Mouse (Mus musculus): ENCODE results near the gene Trpm5. TPM values are rescaled to one million over a fixed set of nuclear protein-coding genes. Genes with fewer than 3 reads are reported as not detected.
A peak's percentile ranks its signal among the peaks of the same experiment; 100 is the strongest.

Trpm5 gene
- polyA plus RNA-seq, 1 experiment from 2014 or later = 0.42 TPM

DNA sequence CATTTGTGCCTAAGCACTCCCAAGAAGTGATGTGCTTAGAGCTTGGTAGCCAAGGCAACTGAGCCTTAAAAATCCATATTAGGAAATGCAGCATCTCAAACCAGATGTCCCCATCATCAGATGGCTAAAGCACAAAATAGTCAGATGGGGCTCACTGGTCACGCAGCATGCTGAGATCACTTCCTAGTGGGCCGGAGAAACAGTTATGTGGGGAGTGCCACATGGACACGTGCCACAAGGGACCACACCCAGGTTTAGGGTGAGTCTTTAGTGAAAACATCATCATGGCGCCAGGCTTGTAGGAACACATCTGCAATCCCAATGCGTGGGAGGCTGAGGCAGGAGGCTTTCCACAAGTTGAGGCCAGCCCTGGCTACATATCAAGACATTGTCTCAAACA is 22.1 kb upstream of the Trpm5 start:
- Histone ChIP-seq H3K4me2 (ENCODE audit: low read depth, low read length) (no peak overlapping the region), H3K4me3 (ENCODE audit: low read depth, low read length) (no peak overlapping the region), H3K9ac (replicated peaks) (no peak overlapping the region), H3K9me3 (ENCODE audit: low read length) (peaks cover 2% of the 10 kb centered on the region; the same call in 1 of the 2 replicates), H3K27ac (ENCODE audit: low read depth) (no peak overlapping the region), H3K36me3 (replicated peaks; ENCODE audit: insufficient read depth, low read length) (no peaks in the 10 kb centered on the region), H3K27me3 (ENCODE audit: insufficient read depth, low read length) (no peaks in the 10 kb centered on the region), H3K4me1 (ENCODE audit: insufficient read depth) (0 out of 2 replicates have a peak, but pooled peaks cover 4% of the 10 kb centered on the region)
- ATAC-seq = no peak
- TF ChIP-seq CTCF (IDR thresholded peaks at IDR 0.05; ENCODE audit: low read depth) (no peak), EP300 (IDR thresholded peaks at IDR 0.05; ENCODE audit: low read depth) (no peak)
- 75% methylated on average over 5 of the region's 5 CpGs for WGBS (ENCODE audit: insufficient replicate concordance)
- DNase-seq = no peak

DNA sequence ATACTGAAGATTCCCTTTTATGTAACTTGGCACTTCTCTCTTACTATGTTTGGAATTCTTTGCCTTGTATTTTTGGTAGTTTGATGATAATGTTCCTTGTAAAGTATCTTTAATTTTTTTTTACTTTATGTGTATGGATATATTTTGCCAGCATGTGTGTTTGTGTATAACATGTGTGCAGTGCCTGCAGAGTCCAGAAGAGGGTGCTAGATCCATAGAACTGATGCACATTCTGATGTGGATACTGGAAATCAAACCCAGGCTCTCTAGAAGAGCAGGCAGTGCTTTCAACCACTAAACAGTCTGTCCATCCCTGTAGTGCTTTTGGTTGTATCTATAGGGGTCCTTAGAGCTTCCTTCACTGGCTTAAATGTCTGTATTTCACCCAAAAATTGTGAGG is 20.3 kb upstream of the Trpm5 start:
- H3K27ac ChIP-seq (ENCODE audit: low read depth) = no peak overlapping the region
- H3K9me3 ChIP-seq (ENCODE audit: low read length) = peaks cover 2% of the 10 kb centered on the region; the same call in 1 of the 2 replicates
- no peak for DNase-seq
- no peaks in the 10 kb centered on the region for H3K36me3 ChIP-seq (replicated peaks; ENCODE audit: insufficient read depth, low read length)
- TF ChIP-seq CTCF (IDR thresholded peaks at IDR 0.05; ENCODE audit: low read depth) (peak; percentile 30; the same call in 1 of the 2 replicates), EP300 (IDR thresholded peaks at IDR 0.05; ENCODE audit: low read depth) (no peak)
- H3K4me2 ChIP-seq (ENCODE audit: low read depth, low read length) = no peak overlapping the region
- H3K9ac ChIP-seq (replicated peaks) = no peak overlapping the region
- ATAC-seq = no peak
- H3K27me3 ChIP-seq (ENCODE audit: insufficient read depth, low read length) = peaks cover 1% of the 10 kb centered on the region; the same call in 1 of the 2 replicates
- H3K4me1 ChIP-seq (ENCODE audit: insufficient read depth) = no peaks in the 10 kb centered on the region
- H3K4me3 ChIP-seq (ENCODE audit: low read depth, low read length) = no peak overlapping the region

DNA sequence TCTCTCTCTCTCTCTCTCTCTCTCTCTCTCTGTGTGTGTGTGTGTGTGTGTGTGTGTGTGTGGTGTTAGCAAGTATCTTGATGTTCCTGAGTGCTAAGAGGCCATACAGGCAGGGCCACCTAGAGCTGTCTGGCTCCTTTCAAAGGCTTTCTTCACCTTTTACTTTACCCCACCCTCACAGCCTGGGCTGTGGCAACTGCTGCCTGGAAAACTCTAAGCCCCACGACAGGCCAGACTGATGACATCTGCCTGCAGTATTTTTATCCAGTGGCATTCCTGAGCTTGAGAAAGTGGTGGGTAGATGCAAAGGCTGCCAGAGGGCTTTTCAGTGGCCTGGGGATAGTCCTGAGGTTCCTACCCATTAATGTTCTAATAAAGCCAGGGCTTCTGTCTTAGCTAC is 18.0 kb upstream of the Trpm5 start:
- H3K36me3 ChIP-seq (replicated peaks; ENCODE audit: insufficient read depth, low read length) = no peaks in the 10 kb centered on the region
- peaks cover 2% of the 10 kb centered on the region; the same call in 1 of the 2 replicates for H3K9me3 ChIP-seq (ENCODE audit: low read length)
- WGBS (ENCODE audit: insufficient replicate concordance) = 59% methylated on average over 1 of the region's 1 CpGs
- H3K27ac ChIP-seq (ENCODE audit: low read depth) = no peak overlapping the region
- TF ChIP-seq CTCF (IDR thresholded peaks at IDR 0.05; ENCODE audit: low read depth) = no peak
- TF ChIP-seq EP300 (IDR thresholded peaks at IDR 0.05; ENCODE audit: low read depth) = no peak
- peaks cover 22% of the 10 kb centered on the region for H3K27me3 ChIP-seq (ENCODE audit: insufficient read depth, low read length)
- no peak for ATAC-seq
- H3K4me2 ChIP-seq (ENCODE audit: low read depth, low read length) = no peak overlapping the region
- H3K9ac ChIP-seq (replicated peaks) = no peak overlapping the region
- peaks cover under 1% of the 10 kb centered on the region; the same call in 1 of the 2 replicates for H3K4me1 ChIP-seq (ENCODE audit: insufficient read depth)
- H3K4me3 ChIP-seq (ENCODE audit: low read depth, low read length) = no peak overlapping the region
- DNase-seq = no peak

DNA sequence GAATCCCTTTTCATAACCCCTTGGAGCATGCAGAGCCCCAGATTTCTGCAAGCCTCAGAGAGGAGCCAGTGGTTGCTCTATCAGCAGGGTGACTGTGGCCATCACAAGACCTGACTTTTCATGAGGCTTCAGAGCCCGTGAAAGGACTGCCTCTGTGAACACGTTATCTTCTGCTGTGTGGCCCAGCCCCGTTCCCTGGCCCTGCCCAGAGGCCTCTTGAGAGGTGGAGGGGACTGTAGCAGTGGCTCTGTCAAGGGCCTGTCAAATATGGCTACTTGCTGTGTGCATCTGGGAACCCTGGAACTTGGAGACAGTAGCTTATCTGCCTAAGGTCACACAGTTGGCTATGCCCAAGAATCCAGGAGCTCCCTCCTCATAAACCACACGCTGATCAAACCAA is 17.3 kb upstream of the Trpm5 start:
- Histone ChIP-seq H3K27me3 (ENCODE audit: insufficient read depth, low read length) (peaks cover 29% of the 10 kb centered on the region), H3K9ac (replicated peaks) (no peak overlapping the region), H3K36me3 (replicated peaks; ENCODE audit: insufficient read depth, low read length) (no peaks in the 10 kb centered on the region), H3K9me3 (ENCODE audit: low read length) (peaks cover 2% of the 10 kb centered on the region; the same call in 1 of the 2 replicates), H3K4me3 (ENCODE audit: low read depth, low read length) (no peak overlapping the region), H3K4me2 (ENCODE audit: low read depth, low read length) (no peak overlapping the region), H3K27ac (ENCODE audit: low read depth) (no peak overlapping the region), H3K4me1 (ENCODE audit: insufficient read depth) (peaks cover 7% of the 10 kb centered on the region; the same call in 1 of the 2 replicates)
- WGBS (ENCODE audit: insufficient replicate concordance) = 49% methylated on average over 4 of the region's 4 CpGs
- no peak for DNase-seq
- TF ChIP-seq EP300 (IDR thresholded peaks at IDR 0.05; ENCODE audit: low read depth) = no peak
- TF ChIP-seq CTCF (IDR thresholded peaks at IDR 0.05; ENCODE audit: low read depth) = no peak
- ATAC-seq = no peak

- DNase-seq (no peak), ATAC-seq (no peak)
- peaks cover 38% of the 10 kb centered on the region for H3K27me3 ChIP-seq (ENCODE audit: insufficient read depth, low read length)
- WGBS (ENCODE audit: insufficient replicate concordance) = 44% methylated on average over 1 of the region's 1 CpGs
- H3K4me3 ChIP-seq (ENCODE audit: low read depth, low read length) = no peak overlapping the region
- no peak overlapping the region for H3K9ac ChIP-seq (replicated peaks)
- H3K27ac ChIP-seq (ENCODE audit: low read depth) = no peak overlapping the region
- peaks cover 9% of the 10 kb centered on the region; the same call in 1 of the 2 replicates for H3K4me1 ChIP-seq (ENCODE audit: insufficient read depth)
- H3K4me2 ChIP-seq (ENCODE audit: low read depth, low read length) = no peak overlapping the region
- TF ChIP-seq CTCF (IDR thresholded peaks at IDR 0.05; ENCODE audit: low read depth) (peak; percentile 36; the same call in 1 of the 2 replicates), EP300 (IDR thresholded peaks at IDR 0.05; ENCODE audit: low read depth) (no peak)
- no peaks in the 10 kb centered on the region for H3K36me3 ChIP-seq (replicated peaks; ENCODE audit: insufficient read depth, low read length)
- H3K9me3 ChIP-seq (ENCODE audit: low read length) = peaks cover 2% of the 10 kb centered on the region; the same call in 1 of the 2 replicates
These were observed 16.4 kb upstream of the Trpm5 start for GRCm38 (mm10) chr7:143110803-143111202.

- no peak for DNase-seq
- H3K9ac ChIP-seq (replicated peaks) = no peak overlapping the region
- H3K9me3 ChIP-seq (ENCODE audit: low read length) = no peaks in the 10 kb centered on the region
- H3K27me3 ChIP-seq (ENCODE audit: insufficient read depth, low read length) = peaks cover 45% of the 10 kb centered on the region
- TF ChIP-seq CTCF (IDR thresholded peaks at IDR 0.05; ENCODE audit: low read depth) = no peak
- no peak for TF ChIP-seq EP300 (IDR thresholded peaks at IDR 0.05; ENCODE audit: low read depth)
- no peak overlapping the region for H3K27ac ChIP-seq (ENCODE audit: low read depth)
- 8% methylated on average over 2 of the region's 3 CpGs for WGBS (ENCODE audit: insufficient replicate concordance)
- no peak overlapping the region for H3K4me3 ChIP-seq (ENCODE audit: low read depth, low read length)
- no peak overlapping the region for H3K4me2 ChIP-seq (ENCODE audit: low read depth, low read length)
- no peaks in the 10 kb centered on the region for H3K36me3 ChIP-seq (replicated peaks; ENCODE audit: insufficient read depth, low read length)
- peaks cover 9% of the 10 kb centered on the region; the same call in 1 of the 2 replicates for H3K4me1 ChIP-seq (ENCODE audit: insufficient read depth)
- no peak for ATAC-seq
These were observed 15.3 kb upstream of the Trpm5 start for GRCm38 (mm10) chr7:143109696-143110095.

Data from liver, postnatal 0 days (tissue).